Mouse (Mus musculus) liver, embryonic 14.5 days (tissue): Measurements from ENCODE around the gene Fars2. TPM values are rescaled to one million over a fixed set of nuclear protein-coding genes. Genes with fewer than 3 reads are reported as not detected.

Source experiments
- ATAC-seq: fragments of 200-750 bp; cut with Nextera tagmentation; 2 replicates; pipeline ENCODE4 v1.8.0; 2017; ENCODE audit warnings: moderate number of reproducible peaks, mild to moderate bottlenecking, moderate library complexity; ENCODE audit not compliant: insufficient read depth
- DNase-seq, 3 experiments: peaks; one replicate each; pipeline ENCODE4 v3.0.0-alpha.2; 2012 to 2013; ENCODE audit warnings: low read depth in 3 of 3, low spot score in 3 of 3
- H3K27ac ChIP-seq: fragments of 300-500 bp; sonication (generic); 2 replicates; pipeline ENCODE4 v1.5.1; 2014; ENCODE audit warnings: moderate library complexity, mild to moderate bottlenecking, control low read depth, inconsistent platforms
- H3K27me3 ChIP-seq: fragments of 300-500 bp; sonication (generic); 2 replicates; pipeline ENCODE4 v1.6.1; 2014; ENCODE audit warnings: mild to moderate bottlenecking, low read length, moderate library complexity; ENCODE audit not compliant: control insufficient read depth, insufficient read depth
- H3K36me3 ChIP-seq: fragments of 300-500 bp; sonication (generic); replicated peaks from 2 replicates; pipeline ENCODE4 v1.6.1; 2014; ENCODE audit warnings: low read depth; ENCODE audit not compliant: control insufficient read depth, insufficient read depth
- H3K4me1 ChIP-seq, 2 experiments: fragments of 200-500 bp in 1 of 2; fragments of 300-500 bp in 1 of 2; sonication (generic) in 1 of 2; replicated peaks; 2 replicates each; pipeline ENCODE4 v1.6.1; 2012 to 2014; ENCODE audit warnings: antibody characterized with exemption in 1 of 2, inconsistent platforms in 1 of 2, low read length in 1 of 2; ENCODE audit not compliant: control insufficient read depth in 2 of 2, insufficient read depth in 2 of 2
- H3K4me2 ChIP-seq: fragments of 300-500 bp; sonication (generic); 2 replicates; pipeline ENCODE4 v1.6.1; 2014; ENCODE audit warnings: low read depth, mild to moderate bottlenecking, control low read depth, moderate library complexity
- H3K4me3 ChIP-seq, 2 experiments: fragments of 200-500 bp in 1 of 2; fragments of 300-500 bp in 1 of 2; sonication (generic) in 1 of 2; 2 replicates each; pipeline ENCODE4 v1.5.1; 2012 to 2014; ENCODE audit warnings: low read depth in 2 of 2, low read length in 2 of 2, mild to moderate bottlenecking in 2 of 2, control low read depth in 1 of 2, inconsistent platforms in 1 of 2, moderate library complexity in 1 of 2; ENCODE audit not compliant: insufficient read depth in 1 of 2
- H3K9ac ChIP-seq: fragments of 300-500 bp; sonication (generic); replicated peaks from 2 replicates; pipeline ENCODE4 v1.6.1; 2014; ENCODE audit warnings: mild to moderate bottlenecking, control low read depth, moderate library complexity
- H3K9me3 ChIP-seq: fragments of 300-500 bp; sonication (generic); 2 replicates; pipeline ENCODE4 v1.6.1; 2016; ENCODE audit warnings: low read length, mixed read lengths; ENCODE audit not compliant: control insufficient read depth
- CTCF ChIP-seq: IDR thresholded peaks from 2 replicates; pipeline ENCODE4 v1.5.1; 2016; ENCODE audit warnings: antibody characterized with exemption, low read depth, control low read depth
- EP300 ChIP-seq: IDR thresholded peaks from 2 replicates; pipeline ENCODE4 v1.6.1; 2016; ENCODE audit warnings: antibody characterized with exemption, low read depth
- WGBS: fragments of 180-500 bp; shearing (Covaris S2); extraction: QIAGEN DNeasy Blood & Tissue Kit; methylation state at CpG from one replicate; pipeline ENCODE4 v1.1.7; 2014; ENCODE audit not compliant: insufficient replicate concordance; 5-methylcytosine and 5-hydroxymethylcytosine counted together
- polyA plus RNA-seq, 2 experiments: library from polyadenylated mRNA; depleted of rRNA in 1 of 2; stranded (reverse) in 1 of 2; unstranded in 1 of 2; fragments of >200 nt; fragmentation: Nextera tagmentation in 1 of 2; extraction: Ambion mirVana in 1 of 2; gene quantifications; 2 replicates each; pipeline versions ENCODE4 v1.2.1 to v1.2.3; 2012 to 2014

Gene Fars2
- polyA plus RNA-seq, 2 experiments, result 18.8 to 23.0 TPM

DNA sequence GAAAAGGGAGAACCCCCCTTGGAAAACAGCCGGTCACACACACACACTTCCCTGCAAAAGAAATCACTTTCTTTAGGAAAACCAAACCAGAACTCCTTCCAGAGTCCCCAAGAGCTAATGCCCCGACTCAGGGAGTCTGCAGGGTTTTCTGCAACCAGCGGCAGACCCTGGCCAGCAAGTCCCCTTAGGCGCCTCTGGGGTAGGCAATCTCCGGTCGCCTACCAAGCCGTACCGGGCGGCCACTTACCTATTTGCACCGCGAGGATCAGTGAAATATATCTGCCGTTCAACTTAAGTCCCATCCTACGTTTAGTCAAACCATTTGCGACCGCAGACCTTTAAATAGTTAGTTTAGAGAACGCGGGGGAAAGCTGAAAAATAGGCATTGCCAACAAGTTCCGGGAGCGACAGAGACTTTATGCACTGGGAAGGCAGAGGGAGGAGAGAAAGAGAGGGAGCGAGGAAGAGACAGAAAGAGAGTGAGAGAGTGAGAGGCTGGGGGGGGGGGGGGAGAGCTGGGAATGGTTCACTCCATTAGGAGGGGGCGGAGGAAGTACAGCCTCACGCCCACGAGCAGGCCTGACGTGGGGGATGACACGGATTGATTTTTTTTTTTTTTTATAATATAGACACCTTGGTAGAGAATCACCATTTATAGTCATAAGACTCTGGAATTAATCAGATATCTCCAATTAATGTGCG lies 616.9 kb downstream of the Fars2 start:
- Histone ChIP-seq H3K9ac (0 out of 2 replicates have a peak overlapping the region, but pooled peaks have one; percentile 5), H3K36me3 (no peaks in the 10 kb centered on the region), H3K9me3 (no peaks in the 10 kb centered on the region), H3K4me2 (peak overlapping the region; percentile 56), H3K27me3 (peaks cover 77% of the 10 kb centered on the region), H3K27ac (no peak overlapping the region), H3K4me3 (peak overlapping the region; percentile 29 to 38), H3K4me1 (no peaks in the 10 kb centered on the region; a peak in 1 of 4 replicates)
- ATAC-seq (no peak), DNase-seq (no peak)
- TF ChIP-seq EP300 (no peak), CTCF (no peak)
- WGBS, result 1% methylated on average over 26 of the region's 26 CpGs

DNA sequence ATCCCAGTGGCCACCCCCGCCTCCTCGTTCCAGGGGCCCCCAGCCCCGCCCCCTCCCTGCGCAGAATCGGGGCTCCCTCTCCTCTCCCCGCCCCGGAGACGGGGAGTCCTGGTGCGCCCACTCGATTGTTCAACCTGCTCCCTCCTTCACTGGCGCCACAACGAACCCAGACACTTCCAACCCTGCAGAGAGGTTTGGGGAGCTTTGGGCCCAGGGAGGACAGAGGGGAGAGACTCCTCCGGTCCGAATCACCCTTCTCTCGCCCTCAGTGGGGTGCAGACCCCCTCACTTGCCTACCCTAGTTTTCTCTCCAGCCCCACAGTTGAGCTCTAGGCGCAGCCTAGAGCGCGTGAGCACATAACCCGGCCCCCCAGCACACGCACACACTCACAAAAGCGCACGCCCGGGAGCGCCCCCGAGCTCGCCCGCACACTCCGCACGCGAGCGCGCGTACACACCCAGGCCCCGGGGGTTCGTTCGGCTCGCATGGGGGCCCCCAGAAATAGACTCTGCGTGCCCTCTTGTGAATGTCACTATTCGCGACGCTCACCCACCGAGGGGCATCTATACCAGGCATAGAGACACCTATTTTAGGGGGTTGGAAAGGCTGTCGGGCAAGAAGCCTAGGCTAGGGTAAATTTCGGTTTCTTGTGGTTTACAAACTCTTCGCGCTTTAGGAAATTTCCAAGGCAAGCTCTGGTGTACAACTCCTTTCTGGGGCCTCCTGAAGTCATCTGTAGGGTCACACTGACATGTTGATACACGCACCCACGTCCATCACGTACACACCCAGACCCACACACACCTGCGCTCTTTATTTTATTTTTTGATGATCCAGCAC lies 617.7 kb downstream of the Fars2 start, which contains the start of gene Nrn1:
TSS of gene Nrn1 (minus strand) at position 401 of the 841 bp plus-strand sequence.
- H3K9me3 ChIP-seq, result no peaks in the 10 kb centered on the region
- no peak for TF ChIP-seq CTCF
- no peak for TF ChIP-seq EP300
- peaks cover 69% of the 10 kb centered on the region for H3K27me3 ChIP-seq
- 1% methylated on average over 50 of the region's 50 CpGs for WGBS
- DNase-seq (no peak), ATAC-seq (peak; percentile 34; the same call in 1 of the 2 replicates)
- H3K27ac ChIP-seq, result no peak within 1 kb of the TSS
- H3K4me3 ChIP-seq, result peak within 1 kb of the TSS; percentile 38 to 59
- no peaks in the 10 kb centered on the region for H3K36me3 ChIP-seq
- H3K4me2 ChIP-seq, result peak within 1 kb of the TSS; percentile 56
- no peaks in the 10 kb centered on the region; a peak in 1 of 4 replicates for H3K4me1 ChIP-seq
- 0 out of 2 replicates have a peak within 1 kb of the TSS, but pooled peaks have one; percentile 5 for H3K9ac ChIP-seq

DNA sequence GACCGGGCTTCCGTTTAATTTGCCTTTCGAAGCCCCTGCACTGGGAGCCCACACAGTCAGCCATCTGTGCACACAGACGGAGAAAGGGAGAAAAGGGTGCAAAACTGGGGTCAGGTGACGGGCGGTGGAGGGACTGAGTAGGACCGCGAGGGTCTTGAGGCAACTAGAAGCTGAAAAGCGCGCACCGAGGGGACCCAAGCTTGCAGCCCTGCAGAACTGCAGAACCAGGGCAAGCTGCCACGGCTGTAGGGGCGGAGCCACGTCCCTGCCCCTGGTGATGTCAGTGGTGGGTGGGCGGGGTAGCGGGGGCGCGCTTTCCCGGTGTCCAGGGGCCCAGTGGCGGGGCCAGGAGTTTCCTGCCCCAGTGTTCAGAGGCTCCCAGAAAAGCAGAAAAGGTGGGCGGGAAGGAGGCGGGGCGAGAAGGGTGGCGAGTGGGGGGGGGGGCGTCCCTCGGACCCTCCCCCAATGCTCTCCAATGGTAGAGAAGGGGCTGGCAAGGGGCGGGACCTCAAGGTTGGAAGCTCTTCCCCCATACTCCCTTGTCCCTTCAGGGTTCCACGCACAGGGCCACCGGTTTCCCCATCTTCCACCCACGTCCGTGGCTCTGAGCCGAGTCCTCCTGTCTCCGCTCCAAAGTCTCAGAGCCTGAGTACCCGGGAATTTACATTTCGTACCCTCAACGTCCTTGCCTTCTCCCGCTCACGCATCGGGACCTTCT lies 618.8 kb downstream of the Fars2 start:
- no peak overlapping the region for H3K27ac ChIP-seq
- no peaks in the 10 kb centered on the region for H3K9me3 ChIP-seq
- H3K4me1 ChIP-seq, result no peaks in the 10 kb centered on the region; a peak in 1 of 4 replicates
- no peak overlapping the region for H3K9ac ChIP-seq
- H3K27me3 ChIP-seq, result peaks cover 58% of the 10 kb centered on the region
- H3K4me3 ChIP-seq, result peak overlapping the region; percentile 31 to 59
- H3K4me2 ChIP-seq, result peak overlapping the region; percentile 56
- no peak for TF ChIP-seq EP300
- no peak for TF ChIP-seq CTCF
- H3K36me3 ChIP-seq, result no peaks in the 10 kb centered on the region
- ATAC-seq (peak; percentile 82), DNase-seq (peak; percentile 20 to 23 (median 20))
- WGBS, result under 1% methylated on average over 35 of the region's 39 CpGs

DNA sequence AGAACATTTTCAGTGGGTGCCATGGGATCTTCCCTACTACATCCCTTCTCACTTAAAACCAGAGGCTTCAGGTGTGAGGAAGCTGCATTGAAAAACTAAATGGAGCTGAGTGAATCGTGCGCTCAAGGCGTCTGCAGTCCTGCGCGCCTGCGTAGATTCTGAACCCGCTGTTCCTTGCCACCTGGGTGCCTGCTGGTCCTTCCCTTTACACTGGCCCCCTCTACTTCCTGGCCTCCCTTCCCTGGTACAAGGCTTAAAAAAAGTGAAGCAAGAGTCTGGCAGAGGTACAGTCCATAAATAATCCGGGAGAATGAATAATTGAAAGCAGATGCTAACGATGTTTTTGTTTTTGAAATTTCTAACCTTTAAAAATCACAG lies 619.4 kb downstream of the Fars2 start:
- H3K36me3 ChIP-seq, result no peaks in the 10 kb centered on the region
- no peak for DNase-seq
- 12% methylated on average over 9 of the region's 9 CpGs for WGBS
- H3K9ac ChIP-seq, result no peak overlapping the region
- H3K9me3 ChIP-seq, result no peaks in the 10 kb centered on the region
- TF ChIP-seq CTCF (no peak), EP300 (no peak)
- ATAC-seq, result peak; percentile 8; the same call in 1 of the 2 replicates
- no peaks in the 10 kb centered on the region; a peak in 1 of 4 replicates for H3K4me1 ChIP-seq
- peak overlapping the region; percentile 31 to 32 for H3K4me3 ChIP-seq
- peak overlapping the region; percentile 56 for H3K4me2 ChIP-seq
- H3K27me3 ChIP-seq, result peaks cover 53% of the 10 kb centered on the region
- H3K27ac ChIP-seq, result no peak overlapping the region
